ENCODE assay signal across 24 mouse cellular contexts in genomic region chr16:32004731-32005130, GRCm38 (mm10).
"Had no signal": no experiment of that assay in that cellular context is flagged by ENCODE, and none has a peak within 500 bp of the region (broad histone marks: within the 10 kb centered on the region; RNA-seq: fewer than 3 reads in every experiment).

No protein-coding gene starts in this region.

- H3K9me3 ChIP-seq: heart, embryonic 13.5 days; heart, embryonic 15.5 days; hindbrain, embryonic 10.5 days; hindbrain, embryonic 12.5 days; intestine, embryonic 15.5 days; limb, embryonic 13.5 days; limb, embryonic 15.5 days; liver, embryonic 12.5 days had no signal

- H3K9ac ChIP-seq: heart, embryonic 13.5 days; heart, embryonic 15.5 days; hindbrain, embryonic 12.5 days; hindbrain, embryonic 14.5 days; intestine, embryonic 15.5 days; limb, embryonic 13.5 days; limb, embryonic 15.5 days; liver, embryonic 12.5 days; liver, embryonic 14.5 days had no signal

- H3K27ac ChIP-seq: gastrocnemius, adult 2 months; heart, adult 2 months; heart, embryonic 13.5 days; heart, embryonic 15.5 days; hindbrain, embryonic 10.5 days; hindbrain, embryonic 12.5 days; hindbrain, embryonic 14.5 days; intestine, embryonic 15.5 days; layer of hippocampus, adult 2 months; limb, embryonic 13.5 days; limb, embryonic 15.5 days; liver, embryonic 12.5 days; liver, embryonic 14.5 days had no signal

- H3K27me3 ChIP-seq: heart, embryonic 13.5 days; heart, embryonic 15.5 days; hindbrain, embryonic 12.5 days; intestine, embryonic 15.5 days; limb, embryonic 13.5 days; limb, embryonic 15.5 days; liver, embryonic 12.5 days had no signal

- H3K36me3 ChIP-seq: heart, embryonic 15.5 days; hindbrain, embryonic 12.5 days; intestine, embryonic 15.5 days; limb, embryonic 15.5 days had no signal

- DNase-seq: gastrocnemius, adult 2 months; gastrocnemius, postnatal 10 days; gastrocnemius, postnatal 25 days; heart, adult 2 months; heart, postnatal 14 days; heart, postnatal 4 days; kidney, adult 18-20 months; kidney, adult 8-10 months; kidney, postnatal 10 days; kidney, postnatal 25 days; kidney, postnatal 4 days; left cerebral cortex, postnatal 4 days had no signal

- H3K4me2 ChIP-seq: heart, embryonic 11.5 days; heart, embryonic 13.5 days; heart, embryonic 15.5 days; hindbrain, embryonic 12.5 days; hindbrain, embryonic 14.5 days; intestine, embryonic 15.5 days; limb, embryonic 13.5 days; limb, embryonic 15.5 days; liver, embryonic 12.5 days had no signal

- H3K4me3 ChIP-seq: gastrocnemius, adult 2 months; heart, adult 2 months; heart, embryonic 13.5 days; heart, embryonic 15.5 days; hindbrain, embryonic 10.5 days; hindbrain, embryonic 12.5 days; intestine, embryonic 15.5 days; layer of hippocampus, adult 2 months; limb, embryonic 13.5 days; limb, embryonic 15.5 days; liver, embryonic 12.5 days had no signal
